Mouse (Mus musculus) CH12.LX (cell line): Measurements from ENCODE around the gene Grhl1. TPM values are rescaled to one million over a fixed set of nuclear protein-coding genes. Genes with fewer than 3 reads are reported as not detected.

Experiments used
- DNase-seq: peaks from one replicate; pipeline ENCODE4 v3.0.0-alpha.2; 2013; ENCODE audit errors: extremely low read depth
- H3K27ac ChIP-seq: 2 replicates; pipeline ENCODE4 v1.5.1; 2012; ENCODE audit warnings: low read depth, mild to moderate bottlenecking, control low read depth, moderate library complexity; ENCODE audit not compliant: insufficient read depth
- H3K27me3 ChIP-seq: replicated peaks from 2 replicates; pipeline ENCODE3; 2012; ENCODE audit warnings: inconsistent platforms
- H3K36me3 ChIP-seq, 2 experiments: replicated peaks in 1 of 2; 2 replicates each; pipeline versions ENCODE3 to v1.6.1; 2012; ENCODE audit warnings: inconsistent platforms in 1 of 2, low read length in 1 of 2, mild to moderate bottlenecking in 1 of 2, mixed read lengths in 1 of 2, moderate library complexity in 1 of 2; ENCODE audit not compliant: control insufficient read depth in 1 of 2, insufficient read depth in 1 of 2
- H3K4me1 ChIP-seq, 2 experiments: 2 replicates each; pipeline ENCODE4 v1.6.1; 2012; ENCODE audit warnings: inconsistent platforms in 1 of 2, moderate library complexity in 1 of 2; ENCODE audit not compliant: insufficient read depth in 2 of 2, control insufficient read depth in 1 of 2
- H3K4me2 ChIP-seq: 2 replicates; pipeline ENCODE4 v1.6.1; 2012; ENCODE audit warnings: low read depth, mild to moderate bottlenecking, control low read depth; ENCODE audit not compliant: poor library complexity, insufficient read depth, severe bottlenecking
- H3K4me3 ChIP-seq, 3 experiments: fragments of 150-350 bp in 1 of 3; sonication (generic) in 1 of 3; replicated peaks in 1 of 3; 2 replicates each; pipeline versions ENCODE3 to v1.5.1; 2011 to 2012; ENCODE audit warnings: low read depth in 2 of 3, low read length in 2 of 3, mild to moderate bottlenecking in 2 of 3, moderate library complexity in 2 of 3, control low read depth in 1 of 3, improper control_type of control experiment in 1 of 3, inconsistent platforms in 1 of 3, mixed read lengths in 1 of 3; ENCODE audit not compliant: poor library complexity in 1 of 3
- H3K79me2 ChIP-seq: replicated peaks from 2 replicates; pipeline ENCODE4 v1.6.1; 2012; ENCODE audit warnings: mild to moderate bottlenecking, moderate library complexity; ENCODE audit not compliant: control insufficient read depth, poor library complexity, insufficient read depth, severe bottlenecking; ENCODE audit errors: extremely low read depth
- H3K9ac ChIP-seq: 2 replicates; pipeline ENCODE4 v1.6.1; 2012; ENCODE audit warnings: low read depth, mild to moderate bottlenecking, control low read depth, moderate library complexity; ENCODE audit not compliant: insufficient read depth
- H3K9me3 ChIP-seq: replicated peaks from 2 replicates; pipeline ENCODE3; 2012; ENCODE audit warnings: low read length, inconsistent platforms, mixed read lengths
- BHLHE40 ChIP-seq: IDR thresholded peaks from 2 replicates; pipeline ENCODE4 v1.6.1; 2011; ENCODE audit warnings: mild to moderate bottlenecking, low read depth, low read length, improper control_type of control experiment
- CHD1 ChIP-seq: IDR thresholded peaks from 2 replicates; pipeline ENCODE4 v1.6.1; 2012; ENCODE audit warnings: low read depth, low read length, improper control_type of control experiment, inconsistent platforms
- CTCF ChIP-seq, 2 experiments: IDR thresholded peaks in 1 of 2; conservative IDR thresholded peaks in 1 of 2; 2 replicates each; pipeline ENCODE4 v1.5.1; 2011 to 2012; ENCODE audit warnings: low read depth in 2 of 2, low read length in 2 of 2, improper control_type of control experiment in 1 of 2, inconsistent platforms in 1 of 2, mild to moderate bottlenecking in 1 of 2, moderate library complexity in 1 of 2
- ELF1 ChIP-seq: IDR thresholded peaks from 2 replicates; pipeline ENCODE4 v1.6.1; 2014; ENCODE audit warnings: low read depth, mild to moderate bottlenecking, inconsistent platforms, low read length, improper control_type of control experiment
- GABPA ChIP-seq: IDR thresholded peaks from 2 replicates; pipeline ENCODE4 v1.6.1; 2012; ENCODE audit warnings: low read depth, low read length, improper control_type of control experiment, inconsistent platforms; ENCODE audit not compliant: insufficient replicate concordance
- JUN ChIP-seq: IDR thresholded peaks from 2 replicates; pipeline ENCODE4 v1.6.1; 2011; ENCODE audit warnings: low read depth, mild to moderate bottlenecking, low read length, improper control_type of control experiment, moderate library complexity; ENCODE audit not compliant: insufficient read depth
- MAFK ChIP-seq: IDR thresholded peaks from 2 replicates; pipeline ENCODE4 v1.6.1; 2011; ENCODE audit warnings: low read length, improper control_type of control experiment; ENCODE audit not compliant: insufficient replicate concordance
- MAX ChIP-seq: IDR thresholded peaks from 2 replicates; pipeline ENCODE4 v1.6.1; 2011; ENCODE audit warnings: low read length, improper control_type of control experiment
- MEF2A ChIP-seq: IDR thresholded peaks from 2 replicates; pipeline ENCODE4 v1.6.1; 2014; ENCODE audit warnings: low read depth, mild to moderate bottlenecking, inconsistent platforms, low read length, improper control_type of control experiment, borderline replicate concordance
- MYC ChIP-seq: IDR thresholded peaks from 2 replicates; pipeline ENCODE4 v1.6.1; 2011; ENCODE audit warnings: low read depth, mild to moderate bottlenecking, improper control_type of control experiment, low read length
- NELFE ChIP-seq: IDR thresholded peaks from 2 replicates; pipeline ENCODE4 v1.6.1; 2011; ENCODE audit warnings: low read depth, low read length, improper control_type of control experiment
- PAX5 ChIP-seq: IDR thresholded peaks from 2 replicates; pipeline ENCODE4 v1.6.1; 2012; ENCODE audit warnings: low read length, inconsistent platforms, mixed read lengths
- POLR2A ChIP-seq: IDR thresholded peaks from 2 replicates; pipeline ENCODE4 v1.6.1; 2011; ENCODE audit warnings: low read depth, mild to moderate bottlenecking, improper control_type of control experiment, low read length
- POLR2AphosphoS2 ChIP-seq: IDR thresholded peaks from 2 replicates; pipeline ENCODE4 v1.6.1; 2011; ENCODE audit warnings: low read depth, low read length, improper control_type of control experiment
- RCOR1 ChIP-seq: conservative IDR thresholded peaks from 2 replicates; pipeline ENCODE4 v1.6.1; 2012; ENCODE audit warnings: low read depth, mild to moderate bottlenecking, inconsistent platforms, low read length, improper control_type of control experiment
- SIN3A ChIP-seq: IDR thresholded peaks from 2 replicates; pipeline ENCODE4 v1.6.1; 2012; ENCODE audit warnings: low read length, improper control_type of control experiment, inconsistent platforms
- TBP ChIP-seq: conservative IDR thresholded peaks from 2 replicates; pipeline ENCODE4 v1.6.1; 2011; ENCODE audit warnings: low read depth, low read length, improper control_type of control experiment
- UBTF ChIP-seq: IDR thresholded peaks from 2 replicates; pipeline ENCODE4 v1.6.1; 2012; ENCODE audit warnings: low read depth, mild to moderate bottlenecking, inconsistent platforms, low read length, improper control_type of control experiment, moderate library complexity
- ZC3H11A ChIP-seq: IDR thresholded peaks from 2 replicates; pipeline ENCODE4 v1.6.1; 2012; ENCODE audit warnings: low read depth, mild to moderate bottlenecking, inconsistent platforms, low read length, improper control_type of control experiment
- ZNF384 ChIP-seq: IDR thresholded peaks from 2 replicates; pipeline ENCODE4 v1.6.1; 2012; ENCODE audit warnings: low read depth, low read length, improper control_type of control experiment, inconsistent platforms
- dilution Hi-C: fragments of 300-500 bp; cut with MboI; formaldehyde crosslinking; loops from 2 replicates; pipeline ENCODE4 v1.14.3; 2020; ENCODE audit warnings: low sequenced_read_pairs; ENCODE audit not compliant: extremely low pct_unique_long_range_greater_than_20kb, extremely low pct_ligation_motif_present
- in situ Hi-C: fragments of 300-500 bp; cut with MboI; formaldehyde crosslinking; loops from 3 replicates; pipeline ENCODE4 v1.14.3; 2019; ENCODE audit warnings: low sequenced_read_pairs, low pct_ligation_motif_present, low pct_unique_long_range_greater_than_20kb, mixed read lengths
- polyA plus RNA-seq: library from polyadenylated mRNA; unstranded; fragments of >175 nt; gene quantifications from 2 replicates; pipeline ENCODE4 v1.2.1, GENCODE M21; 2012; ENCODE audit warnings: low read depth; ENCODE audit not compliant: insufficient read length
- total RNA-seq, 2 experiments: library from RNA; depleted of rRNA; stranded (reverse); fragments of 300-350 nt in 1 of 2; fragments of >200 nt in 1 of 2; gene quantifications; 2 replicates each; pipeline ENCODE4 v1.2.3; 2012 to 2014

Gene Grhl1
- total and polyA plus RNA-seq, 3 experiments, result 0.54 to 1.3 (median 0.66) TPM

DNA sequence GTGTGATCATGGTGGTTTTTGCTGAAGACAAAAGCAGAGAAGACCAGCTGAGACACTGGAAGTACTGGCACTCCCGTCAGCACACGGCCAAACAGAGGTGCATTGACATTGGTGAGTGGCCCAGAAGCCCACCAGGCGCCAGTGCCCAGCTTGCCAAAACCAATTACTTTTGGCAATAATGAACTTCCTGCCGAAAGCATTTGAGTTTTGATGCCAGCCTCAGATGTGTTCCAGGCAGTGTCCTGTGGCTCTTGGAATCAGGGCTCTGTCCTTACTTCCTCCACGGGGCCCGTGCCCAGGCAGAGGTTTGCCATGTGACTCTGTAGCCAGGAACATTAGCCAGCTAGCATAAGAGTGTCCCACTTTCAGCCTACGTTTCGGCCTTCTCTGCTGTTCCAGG is 12.8 kb downstream of the Grhl1 start:
- H3K36me3 ChIP-seq, result peaks cover 46 to 54% of the 10 kb centered on the region in 2 experiments
- no peaks in the 10 kb centered on the region for H3K9me3 ChIP-seq
- 0 out of 4 replicates have a peak, but pooled peaks cover 0 to 2% of the 10 kb centered on the region in 2 experiments for H3K4me1 ChIP-seq
- H3K79me2 ChIP-seq, result no peaks in the 10 kb centered on the region
- no peak overlapping the region for H3K4me2 ChIP-seq
- dilution Hi-C loops, result no loop called here
- no peak overlapping the region for H3K9ac ChIP-seq
- TF ChIP-seq JUN, result no peak
- no peak for TF ChIP-seq CTCF (conservative IDR thresholded peaks at IDR 0.05 in 1 of 2, IDR thresholded peaks at IDR 0.05 in 1 of 2; ENCODE audit: low read depth in 2 of 2, low read length in 2 of 2)
- no peak for TF ChIP-seq MAFK
- TF ChIP-seq CHD1, result no peak
- TF ChIP-seq, all 38 proteins: peak for 0
- H3K27ac ChIP-seq, result no peak overlapping the region
- no peaks in the 10 kb centered on the region for H3K27me3 ChIP-seq
- DNase-seq, result no peak
- in situ Hi-C loops, result no loop called here
- no peak overlapping the region for H3K4me3 ChIP-seq

DNA sequence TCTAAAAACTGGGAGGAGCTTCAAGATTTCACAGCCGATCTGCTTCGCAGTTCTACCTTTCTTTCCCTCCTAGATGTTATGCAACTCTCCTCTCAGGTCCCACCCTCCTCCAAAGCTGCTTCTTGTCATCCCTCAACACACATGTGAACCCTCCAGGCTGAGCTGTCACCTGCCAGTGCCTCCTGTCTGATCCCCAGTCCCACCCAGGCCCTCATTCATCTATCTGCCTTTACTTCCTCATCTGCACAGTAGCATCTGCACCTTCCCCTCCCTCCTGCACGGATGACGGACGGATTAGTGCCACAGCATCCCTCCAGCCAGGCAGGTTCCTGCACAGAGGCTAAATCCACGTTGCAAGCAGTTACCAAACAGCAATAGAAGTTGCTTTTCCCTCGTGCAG is 14.1 kb downstream of the Grhl1 start:
- no peak for DNase-seq
- H3K36me3 ChIP-seq, result peaks cover 43 to 49% of the 10 kb centered on the region in 2 experiments
- H3K9me3 ChIP-seq, result no peaks in the 10 kb centered on the region
- no peak overlapping the region for H3K4me2 ChIP-seq
- H3K9ac ChIP-seq, result no peak overlapping the region
- H3K4me1 ChIP-seq, result 0 out of 4 replicates have a peak, but pooled peaks cover 0 to 2% of the 10 kb centered on the region in 2 experiments
- in situ Hi-C loops (no loop called here), dilution Hi-C loops (no loop called here)
- TF ChIP-seq ELF1 (no peak), MAFK (no peak), PAX5 (no peak), RCOR1 (no peak)
- TF ChIP-seq, all 38 proteins: peak for 0
- H3K79me2 ChIP-seq, result no peaks in the 10 kb centered on the region
- H3K4me3 ChIP-seq, result no peak overlapping the region
- no peaks in the 10 kb centered on the region for H3K27me3 ChIP-seq
- H3K27ac ChIP-seq, result no peak overlapping the region

DNA sequence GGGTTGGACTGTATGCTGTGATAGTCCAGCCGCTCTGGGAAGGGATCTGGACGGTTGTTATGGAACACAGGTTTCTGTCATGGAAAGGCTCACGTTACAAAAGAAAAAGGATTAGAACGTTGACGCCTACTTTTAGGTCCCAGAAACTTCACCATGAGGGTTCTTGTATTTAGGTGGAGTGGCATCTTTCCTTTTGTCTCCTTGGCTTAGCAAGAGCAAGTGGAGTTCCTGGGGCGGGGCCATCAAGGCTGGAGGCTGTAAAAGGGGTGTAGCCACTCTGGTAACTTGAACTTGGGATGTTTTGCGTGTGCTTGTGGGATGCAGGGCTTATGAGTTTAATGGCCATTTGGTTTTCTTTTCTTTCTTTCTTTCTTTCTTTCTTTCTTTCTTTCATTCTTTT is 18.3 kb downstream of the Grhl1 start:
- dilution Hi-C loops, result no loop called here

More for the DNA sequence above, 18.3 kb downstream of the Grhl1 start:
- Histone ChIP-seq H3K9me3 (no peaks in the 10 kb centered on the region), H3K27ac (no peak overlapping the region), H3K27me3 (no peaks in the 10 kb centered on the region), H3K36me3 (peaks cover 24 to 34% of the 10 kb centered on the region in 2 experiments), H3K4me2 (no peak overlapping the region), H3K4me3 (no peak overlapping the region), H3K4me1 (peaks cover 3 to 16% of the 10 kb centered on the region in 2 experiments), H3K79me2 (no peaks in the 10 kb centered on the region), H3K9ac (no peak overlapping the region)
- no peak for TF ChIP-seq ZNF384
- no peak for TF ChIP-seq POLR2AphosphoS2
- TF ChIP-seq GABPA, result no peak
- no peak for TF ChIP-seq UBTF
- no peak for TF ChIP-seq POLR2A
- TF ChIP-seq ZC3H11A, result no peak
- no peak for TF ChIP-seq MEF2A
- no peak for TF ChIP-seq SIN3A
- no peak for TF ChIP-seq TBP
- TF ChIP-seq MAX, result no peak
- no peak for TF ChIP-seq NELFE
- TF ChIP-seq CHD1, result no peak
- no peak for TF ChIP-seq BHLHE40
- no peak for TF ChIP-seq MAFK
- TF ChIP-seq MYC, result no peak
- in situ Hi-C loops, result no loop called here
- no peak for DNase-seq
